Mouse (Mus musculus) fibroblast of lung, adult 2 months (primary cell): ENCODE measurements around the gene Gm10271.

Experiments used
- DNase-seq: peaks from one replicate; pipeline ENCODE4 v3.0.0-alpha.2; 2011; ENCODE audit warnings: low read depth

Gm10271 gene

DNA sequence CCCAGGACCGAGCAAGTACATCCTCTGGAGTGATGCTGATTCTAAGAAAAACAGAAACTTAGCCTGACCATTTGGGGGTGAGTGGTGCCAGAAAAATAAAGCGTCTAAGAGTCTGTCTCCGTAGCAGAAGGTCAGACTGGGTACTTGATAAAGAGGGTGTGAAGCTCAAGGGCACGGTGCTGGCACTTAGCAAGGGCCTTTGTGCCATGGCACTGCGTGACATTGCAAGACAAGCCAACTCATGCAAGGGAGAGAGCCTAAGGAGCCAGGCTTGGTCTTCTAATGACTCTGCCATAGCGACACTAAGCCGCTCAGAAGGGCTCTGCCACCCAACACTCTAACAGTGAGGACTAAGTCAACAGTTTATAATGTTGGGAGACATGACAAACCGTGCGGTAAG lies 6.4 kb upstream of the Gm10271 start:
- DNase-seq = no peak

- no peak for DNase-seq
Measured at GRCm38 (mm10) chr10:116977858-116978257, 5.4 kb upstream of the Gm10271 start.

DNA sequence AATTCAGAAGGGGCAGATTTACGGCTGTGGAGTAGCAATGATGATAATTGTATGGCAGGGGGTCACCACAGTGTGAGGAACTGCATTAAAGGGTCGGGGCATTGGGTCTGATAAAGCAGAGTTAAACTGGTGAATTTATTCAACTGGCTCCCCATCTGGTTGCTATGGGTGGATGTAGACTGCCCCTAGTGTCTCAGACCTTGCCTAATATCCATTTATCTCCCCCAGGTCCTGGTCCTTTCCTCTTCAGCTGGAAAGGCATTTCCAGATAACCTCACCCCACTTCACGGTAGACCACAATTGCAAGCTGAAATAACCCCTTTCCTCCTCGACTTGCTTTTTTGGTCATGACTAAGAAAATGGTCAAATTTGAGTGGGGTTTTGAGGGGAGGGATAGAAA lies 5.0 kb upstream of the Gm10271 start:
- no peak for DNase-seq

- DNase-seq = no peak
Measured at GRCm38 (mm10) chr10:116968741-116969140, 3.7 kb downstream of the Gm10271 start.

GRCm38 (mm10) chr10:116966065-116966464 lies 6.3 kb downstream of the Gm10271 start:
- no peak for DNase-seq

- DNase-seq = peak; percentile 45
Measured at GRCm38 (mm10) chr10:116965297-116965696, 7.1 kb downstream of the Gm10271 start.

DNA sequence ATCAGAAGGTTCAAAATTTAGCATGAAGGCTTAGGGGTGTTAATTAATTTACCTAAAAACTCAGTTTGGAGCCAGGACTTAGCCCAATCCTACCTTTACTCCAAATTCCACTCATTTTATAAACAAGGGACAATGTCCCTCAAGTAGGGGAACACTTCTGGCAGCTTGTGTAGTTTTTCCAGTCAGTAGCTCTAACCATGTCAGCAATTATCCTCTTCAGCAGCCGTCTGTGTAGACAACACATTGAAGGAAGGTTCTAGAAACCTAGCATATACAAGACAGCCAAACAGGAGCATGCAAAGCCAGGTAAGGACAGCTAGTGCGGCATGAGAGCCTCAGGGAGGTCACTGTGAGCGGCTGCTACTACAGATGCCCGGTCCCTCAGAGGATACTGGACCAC lies 7.8 kb downstream of the Gm10271 start:
- no peak for DNase-seq

GRCm38 (mm10) chr10:116964084-116964483 lies 8.3 kb downstream of the Gm10271 start:
- no peak for DNase-seq

DNA sequence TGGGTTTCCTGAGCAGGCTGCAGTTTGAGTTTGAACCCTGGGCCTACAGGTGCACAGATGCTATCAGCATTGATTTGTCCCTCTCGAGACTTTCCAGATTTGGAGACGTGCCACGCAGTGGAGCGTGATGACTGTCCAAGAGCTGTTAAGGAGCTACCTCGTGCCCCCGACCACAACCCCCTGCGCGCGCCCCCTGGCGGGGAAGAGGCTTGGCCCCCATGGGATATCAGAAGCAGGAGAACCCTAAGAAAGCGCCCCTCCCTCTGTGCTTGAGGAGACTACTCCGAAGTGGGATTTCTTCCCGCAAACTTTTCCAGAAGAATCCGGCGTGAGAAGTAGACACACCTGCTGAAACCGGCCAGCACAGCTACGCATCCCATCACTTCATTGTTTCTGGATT lies 9.6 kb downstream of the Gm10271 start:
- no peak for DNase-seq

GRCm38 (mm10) chr10:116962152-116962551 lies 10.3 kb downstream of the Gm10271 start:
- no peak for DNase-seq

- no peak for DNase-seq
Measured at GRCm38 (mm10) chr10:116957867-116958551, 14.4 kb downstream of the Gm10271 start.

- no peak for DNase-seq
Measured at GRCm38 (mm10) chr10:116956483-116957158, 15.8 kb downstream of the Gm10271 start.

- DNase-seq = peak; percentile 65
Measured at GRCm38 (mm10) chr10:116955191-116955590, 17.2 kb downstream of the Gm10271 start.

DNA sequence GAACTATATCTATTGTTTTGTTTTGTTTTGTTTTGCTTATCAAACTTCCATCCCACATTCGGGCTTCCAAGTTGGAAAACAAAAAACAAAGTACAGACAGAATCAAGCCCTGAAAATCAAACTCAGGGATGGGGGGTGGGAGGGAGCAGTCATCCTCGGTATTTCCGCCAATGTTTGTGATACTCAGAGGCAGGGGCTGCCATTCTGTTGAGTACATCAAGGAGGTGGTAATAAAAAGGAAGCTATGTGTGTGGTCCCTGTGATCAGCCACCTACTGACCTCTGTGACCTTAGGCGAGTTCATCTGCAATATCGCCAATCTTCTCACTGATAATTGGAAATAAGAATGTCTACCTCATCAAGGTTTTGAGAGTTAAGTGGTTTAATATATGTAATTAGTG lies 21.5 kb downstream of the Gm10271 start:
- no peak for DNase-seq

DNA sequence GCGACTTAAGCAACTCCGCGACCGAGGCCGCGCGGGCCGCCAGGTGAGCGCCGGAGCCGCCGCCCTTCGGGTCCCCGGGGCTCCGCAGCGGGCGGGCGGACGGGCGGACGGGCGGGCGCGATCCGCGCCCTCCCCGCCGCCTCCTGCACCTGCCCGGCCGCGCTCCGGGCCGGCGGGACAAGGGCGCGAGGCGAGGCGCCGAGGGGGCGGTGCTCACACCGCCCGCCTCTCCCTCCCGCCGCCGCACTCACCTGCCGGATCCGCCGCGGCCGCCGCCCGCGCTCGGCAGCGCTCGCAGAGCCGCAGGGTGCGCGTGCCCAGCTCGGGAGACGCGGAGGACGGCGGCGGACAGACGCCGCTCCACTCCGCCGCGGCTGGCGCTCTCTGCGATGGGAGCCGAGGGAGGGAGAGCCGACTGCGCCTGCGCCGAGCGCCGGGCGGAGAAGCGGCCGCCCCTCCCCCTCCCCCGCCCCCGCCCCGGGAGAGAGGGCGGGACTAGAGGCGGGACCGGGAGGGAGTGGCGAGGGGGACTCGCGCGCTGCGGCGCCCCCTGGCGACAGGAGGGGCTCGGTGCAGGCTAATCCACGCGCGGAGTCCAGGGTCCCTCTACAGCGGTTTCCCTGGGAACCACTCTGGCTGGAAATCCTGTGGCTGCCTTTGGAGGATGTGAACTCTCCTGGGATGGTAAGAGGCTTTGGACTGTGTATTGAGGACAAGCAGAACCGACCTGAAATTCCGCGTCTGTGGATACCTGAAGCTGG lies 22.2 kb downstream of the Gm10271 start, which contains the start of gene Rab3ip:
TSS of gene Rab3ip (minus strand) at position 761 of the 761 bp plus-strand sequence.
- DNase-seq = peak; percentile 39

DNA sequence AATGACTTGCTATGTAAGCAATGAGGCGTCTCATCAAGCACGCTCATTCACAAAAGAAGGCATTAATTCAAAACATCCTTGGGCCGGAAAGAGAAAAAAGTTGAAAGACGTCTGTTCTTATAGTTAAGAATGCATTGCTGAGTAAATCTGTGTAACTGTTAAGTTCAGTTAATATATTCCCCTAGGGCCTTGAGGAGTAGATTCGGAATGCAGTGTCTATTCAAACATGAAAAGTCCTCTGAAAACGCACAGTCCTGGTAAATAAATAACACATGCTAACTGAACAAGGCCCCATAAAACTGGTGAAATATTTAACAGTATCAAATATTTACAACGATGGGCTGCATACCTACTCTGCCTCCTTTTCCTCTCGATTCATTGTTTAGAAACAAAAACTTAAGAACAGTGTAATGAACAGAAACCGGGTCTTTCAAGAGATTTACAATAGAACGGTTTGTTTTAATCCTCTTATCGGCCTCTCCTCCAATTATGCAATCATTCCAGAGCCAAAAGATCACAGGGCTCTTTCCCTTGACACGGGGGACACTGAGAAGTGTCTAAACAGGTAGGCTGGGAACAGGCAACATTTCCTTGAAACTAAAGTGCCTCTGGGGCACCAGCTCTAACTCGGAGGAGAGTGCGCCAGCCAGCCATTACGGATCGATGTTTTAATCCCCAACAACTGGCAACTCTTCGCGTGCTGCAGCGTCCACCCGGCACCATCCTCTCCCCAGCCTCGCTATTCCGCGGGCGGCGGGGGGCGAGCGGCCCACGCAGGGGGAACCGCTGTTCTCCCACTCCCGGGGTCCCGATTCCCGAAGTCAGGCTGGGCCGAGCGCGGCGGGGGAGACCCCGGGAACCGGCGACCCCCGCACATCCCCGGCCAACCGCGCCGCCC lies 23.0 kb downstream of the Gm10271 start:
- DNase-seq = no peak

GRCm38 (mm10) chr10:116948414-116948813 lies 24.0 kb downstream of the Gm10271 start:
- DNase-seq = no peak

DNA sequence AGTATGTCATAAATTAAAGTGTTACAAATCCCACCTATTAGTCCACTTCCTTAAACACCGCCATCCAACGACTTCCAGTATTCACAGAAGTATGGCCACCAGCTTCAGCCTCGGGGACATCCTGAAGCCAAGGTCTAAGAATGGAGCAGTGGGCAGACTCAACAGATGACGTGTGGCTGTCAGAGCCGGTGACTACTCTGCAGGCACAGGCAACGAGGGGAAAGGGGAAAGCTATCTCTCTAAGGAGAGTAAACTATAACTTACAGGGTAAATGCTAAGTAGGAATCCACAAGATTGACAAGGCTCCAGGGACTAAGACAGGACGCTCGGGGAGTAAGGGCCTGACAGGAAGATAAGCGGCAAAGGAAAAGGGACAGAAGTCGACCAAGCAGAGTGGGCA lies 27.5 kb downstream of the Gm10271 start:
- DNase-seq = no peak

DNA sequence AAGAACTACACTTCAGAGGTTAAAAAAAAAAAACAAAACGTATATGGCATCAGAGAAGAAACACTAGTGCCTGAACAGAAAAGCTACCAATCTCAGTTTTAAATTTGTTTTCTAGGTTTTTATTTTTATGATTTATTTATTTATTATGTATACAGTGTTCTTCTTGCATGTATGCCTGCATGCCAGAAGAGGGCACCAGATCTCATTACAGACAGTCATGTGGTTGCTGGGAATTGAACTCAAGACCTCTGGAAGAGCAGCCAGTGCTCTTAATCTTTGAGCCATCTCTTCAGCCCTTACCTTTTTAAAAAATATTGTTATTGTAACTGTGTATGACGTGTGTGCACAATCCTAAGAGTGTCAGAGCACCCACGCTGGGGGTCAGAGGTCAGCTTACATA lies 28.3 kb downstream of the Gm10271 start:
- DNase-seq = no peak

DNA sequence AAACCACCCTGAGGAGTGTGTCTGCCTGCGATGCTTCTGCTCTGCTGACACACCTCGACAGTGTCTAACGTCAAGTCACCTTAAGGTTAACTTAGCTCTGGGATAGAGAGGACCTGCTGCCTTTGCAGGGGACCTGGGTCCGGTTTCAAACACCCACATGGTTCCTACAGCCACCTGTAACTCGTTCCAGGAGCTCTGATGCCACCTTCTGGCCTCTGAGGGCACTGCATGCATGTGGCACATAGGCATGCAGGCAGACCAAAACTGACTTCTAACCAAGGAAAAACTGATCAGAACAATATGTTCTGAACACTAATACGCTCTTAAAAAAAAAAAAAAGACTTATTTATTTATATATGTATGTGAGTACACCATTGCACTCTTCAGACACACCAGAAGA lies 29.4 kb downstream of the Gm10271 start:
- DNase-seq = no peak

GRCm38 (mm10) chr10:116935028-116935427 lies 37.4 kb downstream of the Gm10271 start:
- no peak for DNase-seq

- no peak for DNase-seq
Measured at GRCm38 (mm10) chr10:116933794-116934193, 38.6 kb downstream of the Gm10271 start.
